Mouse (Mus musculus) adrenal gland (tissue): Measurements from ENCODE around the gene Ttpal.

Source experiments
- intact Hi-C: fragments of 180-260 bp; cut with DNase I; formaldehyde crosslinking; loops from one replicate; pipeline ENCODE4 v1.15.1; 2025

Gene Ttpal

DNA sequence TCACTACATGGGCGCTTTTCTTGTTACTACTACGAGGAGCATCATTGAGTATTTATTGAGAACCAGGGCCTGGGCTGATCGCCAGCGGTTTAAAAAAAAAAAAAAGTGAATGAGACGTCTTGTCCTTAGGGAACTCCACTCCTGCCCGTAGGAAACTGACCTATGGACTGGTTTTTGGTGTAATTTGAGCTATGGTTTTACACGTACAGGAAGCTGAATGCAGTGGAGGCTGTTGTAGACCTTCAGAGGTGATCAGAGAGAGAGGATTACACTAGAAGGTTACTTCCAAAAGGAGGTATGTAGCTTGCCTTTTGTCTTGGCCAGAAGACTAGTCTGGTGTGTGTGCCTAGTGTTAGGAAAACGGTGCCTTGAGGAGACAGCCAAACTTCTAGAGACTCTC is 56.8 kb downstream of the Ttpal start:
- intact Hi-C loops, result no loop called here

DNA sequence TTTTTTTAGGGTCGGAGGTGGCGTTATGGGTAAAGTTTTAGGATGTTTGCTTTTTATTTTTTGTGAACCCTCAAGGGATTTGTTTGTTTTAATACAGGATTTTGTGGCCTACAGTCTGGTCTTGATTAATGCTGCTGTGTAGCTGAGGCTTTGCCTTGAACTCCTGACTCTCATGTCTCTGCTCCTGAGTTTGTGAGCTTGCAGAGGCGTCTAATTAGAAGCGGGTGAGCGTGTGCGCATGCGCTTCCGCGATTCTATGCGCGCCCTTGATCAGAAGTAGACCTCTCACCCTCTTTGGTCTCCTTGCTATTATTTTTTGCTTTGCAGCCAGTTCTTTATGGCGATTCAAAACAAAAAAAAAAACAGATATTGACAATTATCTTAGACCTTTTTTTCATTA is 57.3 kb downstream of the Ttpal start:
- intact Hi-C loops, result no loop called here

DNA sequence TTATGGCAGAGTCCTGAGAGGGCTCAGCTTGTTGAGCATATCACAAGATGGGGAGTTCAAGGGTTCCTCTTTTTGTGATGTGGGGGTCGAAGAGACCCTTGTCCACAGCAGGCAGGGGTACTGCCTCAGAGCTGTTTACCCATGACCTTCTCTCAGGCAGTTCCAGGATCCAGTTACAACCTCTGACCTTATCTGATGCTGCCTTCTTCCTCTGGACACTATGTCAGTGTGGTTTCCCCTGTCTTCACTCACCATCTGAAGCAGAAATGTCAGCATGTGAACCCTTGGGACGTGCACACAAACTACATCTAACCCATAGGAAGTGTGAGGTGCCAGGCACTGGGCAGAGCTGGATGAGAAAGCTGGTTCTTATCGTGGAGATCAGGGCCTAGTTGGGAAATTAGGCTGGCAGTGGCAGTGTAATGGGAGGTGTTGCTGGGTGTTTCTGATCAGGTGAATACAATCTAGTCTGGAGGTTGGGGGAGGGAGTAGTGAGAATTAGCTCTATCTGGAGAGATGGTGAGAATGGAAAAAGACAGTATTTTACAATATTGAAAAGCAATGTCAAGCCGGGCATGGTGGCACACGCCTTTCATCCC is 58.1 kb downstream of the Ttpal start:
- intact Hi-C loops, result loop anchor here (5.0 kb wide), 1 partner anchor 57 kb away; no protein-coding TSS in a partner anchor

DNA sequence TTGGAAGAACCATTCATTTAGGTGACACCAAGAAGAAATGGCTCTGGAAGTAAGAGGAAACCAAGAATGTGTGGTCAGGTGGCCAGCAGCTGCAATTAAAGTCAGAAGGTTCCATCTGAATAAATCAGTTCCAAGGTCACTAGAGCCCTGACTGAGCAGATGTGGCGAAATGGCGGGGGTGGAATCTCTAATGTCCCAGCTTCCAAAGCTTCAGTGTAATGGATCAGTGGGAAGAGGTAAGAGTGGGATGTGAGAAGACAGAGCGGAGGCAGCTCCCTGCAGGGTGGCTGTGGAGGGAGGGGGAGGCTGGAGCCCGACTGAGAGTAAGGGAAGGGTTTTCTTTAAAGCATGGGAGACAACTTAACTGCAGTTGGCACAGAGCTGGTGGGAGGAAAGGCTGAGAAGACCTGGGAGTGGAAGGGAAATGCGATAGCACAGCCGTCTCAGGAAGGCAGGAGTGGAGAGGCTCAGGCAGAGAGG is 59.3 kb downstream of the Ttpal start:
- intact Hi-C loops, result loop anchor here (5.0 kb wide), 1 partner anchor 56 kb away; no protein-coding TSS in a partner anchor

DNA sequence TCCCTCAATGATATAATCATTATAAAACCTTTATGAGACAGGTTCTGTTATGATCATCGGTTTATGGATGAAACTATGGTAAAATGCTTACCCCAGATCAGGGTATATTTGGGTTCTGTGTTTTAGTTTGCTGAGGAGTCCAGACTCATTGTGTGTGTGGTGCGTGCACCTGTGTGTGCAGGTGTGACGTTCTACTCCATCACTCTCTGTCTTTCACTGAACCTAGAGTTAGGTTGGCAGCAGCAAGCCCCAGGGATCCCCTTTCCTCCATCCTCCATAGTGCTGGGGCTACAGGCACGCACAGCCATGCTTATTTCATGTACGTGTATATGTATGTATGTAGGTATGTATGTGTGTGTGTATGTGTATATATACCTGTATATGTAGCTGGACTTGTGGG is 60.0 kb downstream of the Ttpal start:
- intact Hi-C loops, result loop anchor here (5.0 kb wide), 1 partner anchor 55 kb away; no protein-coding TSS in a partner anchor

DNA sequence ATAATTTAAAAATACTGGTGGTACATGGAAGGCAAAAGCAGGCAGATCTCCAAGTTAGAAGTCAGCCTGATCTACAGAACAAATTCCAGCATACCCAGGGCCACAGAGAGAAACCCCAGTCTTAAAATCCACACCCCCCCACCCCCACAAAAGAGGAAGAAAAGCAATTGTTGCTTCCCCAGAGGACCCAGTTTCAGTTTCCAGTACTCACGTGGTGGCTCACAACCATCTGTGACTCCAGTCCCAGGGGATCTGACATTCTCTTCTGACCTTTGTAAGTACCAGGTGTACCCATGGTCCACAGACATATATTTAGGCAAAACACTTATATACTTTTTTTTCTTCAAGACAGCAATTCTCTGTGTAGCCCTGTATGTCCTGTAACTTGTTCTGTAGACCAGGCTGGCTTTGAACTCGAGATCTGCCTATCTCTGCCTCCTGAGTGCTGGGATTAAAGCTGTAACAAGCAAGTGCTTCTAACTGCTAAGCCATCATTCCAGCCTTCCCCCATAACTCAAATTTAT is 60.6 kb downstream of the Ttpal start:
- intact Hi-C loops, result loop anchor here (5.0 kb wide), 1 partner anchor 55 kb away; no protein-coding TSS in a partner anchor

DNA sequence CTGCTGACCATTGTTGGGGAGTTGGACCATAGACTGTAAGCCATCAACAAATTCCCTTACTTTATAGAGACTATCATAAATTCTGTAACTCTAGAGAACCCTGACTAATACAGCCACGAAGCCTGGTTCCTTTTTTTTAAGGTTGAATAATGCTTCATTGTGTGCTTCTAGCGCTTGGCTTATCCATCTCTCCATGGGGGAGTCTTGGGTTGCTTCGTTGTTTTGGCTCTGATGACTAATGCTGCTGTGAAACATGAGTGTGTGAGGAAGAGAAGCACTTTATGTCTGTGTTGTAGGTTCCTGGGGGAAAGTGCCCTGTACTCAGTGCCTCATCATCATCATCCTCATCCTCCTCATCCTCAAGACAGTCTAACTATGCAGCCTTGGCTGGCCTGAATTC is 61.8 kb downstream of the Ttpal start:
- intact Hi-C loops, result loop anchor here (5.0 kb wide), 1 partner anchor 53 kb away; no protein-coding TSS in a partner anchor

DNA sequence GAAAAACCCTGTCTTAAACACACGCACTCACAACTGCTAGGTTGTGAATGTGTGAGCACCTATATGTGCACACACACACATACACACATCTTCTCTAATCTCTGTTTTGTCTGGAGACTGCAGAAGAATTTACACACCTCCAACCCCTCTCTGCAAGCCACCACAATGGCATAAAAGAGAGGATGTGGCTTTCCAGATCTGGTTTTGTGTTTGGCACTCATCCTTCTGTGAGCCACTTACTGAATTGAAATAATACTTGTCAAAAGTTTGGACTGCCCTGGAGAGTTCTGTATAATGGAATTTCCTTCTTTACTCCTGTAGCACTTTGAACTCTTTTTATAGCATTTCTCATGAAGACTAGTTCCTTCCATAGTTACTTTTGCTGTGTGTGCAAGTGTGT is 64.9 kb downstream of the Ttpal start:
- intact Hi-C loops, result no loop called here
